Comparison of ENCODE assay signal across 24 mouse cellular contexts in genomic region chr6:38696570-38696969, GRCm38 (mm10). TPM values are rescaled to one million over a fixed set of nuclear protein-coding genes. Genes with fewer than 3 reads are reported as not detected.
DNase-seq lines count a peak whose midpoint lies in the region; ATAC-seq lines count a peak whose summit lies in the region.
"Had no signal": no experiment of that assay in that cellular context is flagged by ENCODE, and none has a peak within 500 bp of the region (broad histone marks: within the 10 kb centered on the region; RNA-seq: fewer than 3 reads in every experiment).

No protein-coding gene starts in this region.

- H3K9me3 ChIP-seq in forebrain, embryonic 14.5 days (replicated peaks; ENCODE audit: control insufficient read depth, low read length), result no peaks in the 10 kb centered on the region
- no peaks in the 10 kb centered on the region for H3K9me3 ChIP-seq in forebrain, embryonic 16.5 days (ENCODE audit: control insufficient read depth, low read length)
- H3K9me3 ChIP-seq: intestine, embryonic 15.5 days; limb, embryonic 12.5 days; liver, embryonic 13.5 days; lung, embryonic 15.5 days; neural tube, embryonic 15.5 days had no signal

- H3K4me3 ChIP-seq in forebrain, embryonic 14.5 days (ENCODE audit: low read depth, low read length), result no peak overlapping the region
- H3K4me3 ChIP-seq in forebrain, embryonic 16.5 days (replicated peaks; ENCODE audit: low read length), result no peak overlapping the region
- H3K4me3 ChIP-seq: erythroblast, embryonic 14.5 days; intestine, embryonic 15.5 days; limb, embryonic 12.5 days; liver, embryonic 13.5 days; lung, embryonic 15.5 days; neural tube, embryonic 15.5 days had no signal

- no peaks in the 10 kb centered on the region for H3K27me3 ChIP-seq in forebrain, embryonic 14.5 days (replicated peaks; ENCODE audit: control insufficient read depth, insufficient read depth, low read length)
- H3K27me3 ChIP-seq in forebrain, embryonic 16.5 days (replicated peaks; ENCODE audit: control insufficient read depth, insufficient read depth, low read length), result no peaks in the 10 kb centered on the region
- H3K27me3 ChIP-seq: CH12.LX; intestine, embryonic 15.5 days; limb, embryonic 12.5 days; liver, embryonic 13.5 days; lung, embryonic 15.5 days; neural tube, embryonic 15.5 days had no signal

- peaks cover 76% of the 10 kb centered on the region for H3K36me3 ChIP-seq in forebrain, embryonic 14.5 days (ENCODE audit: control insufficient read depth, insufficient read depth, low read length)
- H3K36me3 ChIP-seq in forebrain, embryonic 16.5 days (ENCODE audit: control insufficient read depth, insufficient read depth), result peaks cover 16% of the 10 kb centered on the region

- no peak overlapping the region for H3K9ac ChIP-seq in forebrain, embryonic 14.5 days (ENCODE audit: low read length)
- H3K9ac ChIP-seq in forebrain, embryonic 16.5 days (replicated peaks; ENCODE audit: low read depth, low read length), result no peak overlapping the region
- H3K9ac ChIP-seq: hindbrain, embryonic 14.5 days; intestine, embryonic 15.5 days; limb, embryonic 12.5 days; liver, embryonic 13.5 days; lung, embryonic 15.5 days; neural tube, embryonic 15.5 days had no signal

- 77% methylated on average over 9 of the region's 9 CpGs for WGBS in forebrain, embryonic 14.5 days
- 69% methylated on average over 9 of the region's 9 CpGs for WGBS in forebrain, embryonic 16.5 days

- ATAC-seq in forebrain, embryonic 14.5 days, result no peak
- no peak for ATAC-seq in forebrain, embryonic 16.5 days
- no peak for ATAC-seq in erythroid progenitor cell, adult 5-6 weeks (replicated peaks; ENCODE audit: low FRiP score, poor library complexity, severe bottlenecking)
- ATAC-seq: intestine, embryonic 15.5 days had no signal

- no peak overlapping the region for H3K27ac ChIP-seq in forebrain, embryonic 14.5 days (ENCODE audit: low read depth, low read length)
- H3K27ac ChIP-seq in forebrain, embryonic 16.5 days (ENCODE audit: low read length), result no peak overlapping the region; the same call in 1 of the 2 replicates
- H3K27ac ChIP-seq: hindbrain, embryonic 14.5 days; intestine, embryonic 15.5 days; limb, embryonic 12.5 days; liver, embryonic 13.5 days; lung, embryonic 15.5 days; macrophage; neural tube, embryonic 15.5 days had no signal

- peak; percentile 17 for DNase-seq in forebrain, embryonic 14.5 days (ENCODE audit: low spot score)
- peak; percentile 41 to 51 for DNase-seq in left cerebral cortex, adult 18-20 months (ENCODE audit: low spot score in 2 of 2)
- no peak for DNase-seq in left cerebral cortex, adult 11 months (ENCODE audit: low spot score)
- DNase-seq in right cerebral cortex, adult 18-20 months, result peak; percentile 59
- DNase-seq in right cerebral cortex, postnatal 14 days, result no peak
- peak; percentile 44 to 57 for DNase-seq in right cerebral cortex, postnatal 36 days (ENCODE audit: low spot score in 2 of 2)
- DNase-seq: adrenal gland, postnatal 14 days; cerebellum, adult 8-10 months; gastrocnemius, postnatal 10 days; heart, adult 18-20 months; kidney, postnatal 4 days; liver, embryonic 13.5 days; spleen, adult 18-20 months had no signal

- no peaks in the 10 kb centered on the region for H3K4me1 ChIP-seq in forebrain, embryonic 14.5 days (ENCODE audit: control insufficient read depth, insufficient read depth, low read length)
- H3K4me1 ChIP-seq in forebrain, embryonic 16.5 days (replicated peaks; ENCODE audit: control insufficient read depth, insufficient read depth, low read length), result no peaks in the 10 kb centered on the region; the same call in none of the 2 replicates
- H3K4me1 ChIP-seq: liver, embryonic 13.5 days had no signal

- no peak overlapping the region for H3K4me2 ChIP-seq in forebrain, embryonic 14.5 days (ENCODE audit: low read length)
- H3K4me2 ChIP-seq in forebrain, embryonic 16.5 days (ENCODE audit: low read length), result no peak overlapping the region
- H3K4me2 ChIP-seq: hindbrain, embryonic 14.5 days; intestine, embryonic 15.5 days; limb, embryonic 12.5 days; liver, embryonic 13.5 days; lung, embryonic 15.5 days; neural tube, embryonic 15.5 days had no signal

RNA-seq across cellular contexts. Expression of gene Clec2l, which starts 33.7 kb away (rescaled TPM):
- 8.8 and 9.3 TPM in 2 replicates for polyA plus RNA-seq in forebrain, embryonic 14.5 days (2014; fragmentation: Nextera tagmentation; extraction: Ambion mirVana)
- polyA plus RNA-seq in forebrain, embryonic 16.5 days (2015; fragmentation: Nextera tagmentation; extraction: Ambion mirVana), result 7.8 and 10.9 TPM in 2 replicates
- 10 to 100 TPM; 59.8 to 63.5 TPM for total RNA-seq in left cerebral cortex, adult 18-20 months (2021)
- not detected in 2 replicates for total RNA-seq in erythroid progenitor cell, adult 5-6 weeks (2015; ENCODE audit: low replicate concordance)
- 0.39 TPM in 1 of 2 replicates, not detected in the other for total RNA-seq in erythroid progenitor cell, adult 5-6 weeks (2017; ENCODE audit: low replicate concordance)
- total RNA-seq: common myeloid progenitor, adult 5-6 weeks had no signal
- polyA plus RNA-seq: macrophage had no signal

RNA-seq across cellular contexts. Expression of gene Klrg2, which starts 59.5 kb away (rescaled TPM):
- 0.16 TPM in 1 of 2 replicates, not detected in the other for polyA plus RNA-seq in forebrain, embryonic 14.5 days (2014; fragmentation: Nextera tagmentation; extraction: Ambion mirVana)
- 0.14 TPM in 1 of 2 replicates, not detected in the other for polyA plus RNA-seq in forebrain, embryonic 16.5 days (2015; fragmentation: Nextera tagmentation; extraction: Ambion mirVana)
- total RNA-seq in left cerebral cortex, adult 18-20 months (2021), result 1 to 10 TPM in 1 of 2 experiments, under 1 TPM in 1; 0.30 to 1.0 TPM
- total RNA-seq in erythroid progenitor cell, adult 5-6 weeks (2015; ENCODE audit: low replicate concordance), result not detected in 2 replicates
- total RNA-seq in erythroid progenitor cell, adult 5-6 weeks (2017; ENCODE audit: low replicate concordance), result not detected in 2 replicates
- total RNA-seq: common myeloid progenitor, adult 5-6 weeks had no signal
- polyA plus RNA-seq: erythroblast, embryonic 14.5 days; hindbrain, embryonic 14.5 days; liver, embryonic 13.5 days had no signal

Comparison
In these comparisons a context has a peak if more than half of its experiments do, and no peak if none do; other contexts are left out.
1. DNase-seq: peak in forebrain, embryonic 14.5 days (single experiment), left cerebral cortex, adult 18-20 months (2 of 2), right cerebral cortex, adult 18-20 months (single experiment) and right cerebral cortex, postnatal 36 days (2 of 2); none in left cerebral cortex, adult 11 months (single experiment) and right cerebral cortex, postnatal 14 days (single experiment).
2. RNA of gene Clec2l, which starts 33.7 kb away (total RNA-seq): 59.8 to 63.5 TPM in left cerebral cortex, adult 18-20 months; 0.39 TPM in erythroid progenitor cell, adult 5-6 weeks; every median in the first group is over 10 times any median in the second.